Mouse (Mus musculus) gastrocnemius, postnatal 25 days (tissue): ENCODE data around the gene Slc35a2. TPM values are rescaled to one million over a fixed set of nuclear protein-coding genes. Genes with fewer than 3 reads are reported as not detected.
"Not testable (repeated sequence)": the region's sequence is repeated elsewhere in the genome, so short reads cannot be mapped to it uniquely, and the experiment has no call there.

Source experiments
- DNase-seq: peaks from one replicate; pipeline ENCODE4 v3.0.0; 2022
- total RNA-seq, 2 experiments: library from RNA; stranded (reverse); gene quantifications; 1 replicate in 1 of 2; 2 replicates in 1 of 2; pipeline ENCODE4 v1.2.3; 2021

The Slc35a2 gene
- total RNA-seq, 2 experiments from 2014 or later = 7.6 to 8.1 TPM

- DNase-seq = no peak
Measured at GRCm38 (mm10) chrX:7907735-7908134, 23.9 kb downstream of the Slc35a2 start, which contains the start of gene Gm10491. TSS of gene Gm10491 (minus strand) at chrX:7907835.

DNA sequence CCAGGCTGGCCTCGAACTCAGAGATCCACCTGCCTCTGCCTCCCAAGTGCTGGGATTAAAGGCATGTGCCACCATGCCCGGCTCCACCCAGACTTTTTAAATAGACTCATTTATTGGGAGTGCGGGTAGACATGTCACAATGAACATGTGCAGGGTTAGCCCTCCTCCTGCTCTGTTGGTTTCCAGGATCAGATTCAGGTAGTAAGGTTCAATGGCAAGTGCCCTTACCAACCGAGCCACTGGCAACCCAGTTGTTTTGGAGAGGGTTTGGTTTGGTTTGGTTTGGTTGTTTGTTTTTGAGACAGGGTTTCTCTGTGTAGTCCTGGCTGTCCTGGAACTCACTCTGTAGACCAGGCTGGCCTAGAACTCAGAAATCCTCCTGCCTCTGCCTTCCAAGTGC lies 25.4 kb downstream of the Slc35a2 start, which contains the start of gene Gm10490:
Gm10490 (plus strand) TSS at position 301 of the 400 bp plus-strand sequence.
- not testable (repeated sequence) for DNase-seq

DNA sequence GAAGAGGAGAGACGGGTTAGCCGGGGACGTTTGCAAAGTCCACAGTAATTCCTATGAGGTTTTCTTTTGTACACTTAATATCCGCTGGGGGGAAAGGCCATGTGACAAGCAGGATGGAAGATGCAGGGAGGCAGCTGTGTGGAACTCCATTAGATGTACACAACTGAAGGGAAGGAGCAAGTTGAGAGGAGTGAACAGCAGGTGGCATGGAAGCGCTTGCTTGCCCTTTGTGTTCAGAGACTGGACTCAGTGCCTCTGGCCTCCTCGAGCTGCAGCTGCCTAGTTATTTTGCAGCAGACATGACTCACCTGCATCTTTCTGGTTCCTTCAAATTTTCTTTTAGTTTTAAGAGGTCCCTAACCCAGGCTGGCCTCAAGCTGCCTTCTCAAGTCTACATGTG lies 26.6 kb downstream of the Slc35a2 start:
- DNase-seq = no peak

- not testable (repeated sequence) for DNase-seq
Measured at GRCm38 (mm10) chrX:7915669-7916068, 31.8 kb downstream of the Slc35a2 start.

- DNase-seq = not testable (repeated sequence)
Measured at GRCm38 (mm10) chrX:7917960-7918359, 34.1 kb downstream of the Slc35a2 start.

DNA sequence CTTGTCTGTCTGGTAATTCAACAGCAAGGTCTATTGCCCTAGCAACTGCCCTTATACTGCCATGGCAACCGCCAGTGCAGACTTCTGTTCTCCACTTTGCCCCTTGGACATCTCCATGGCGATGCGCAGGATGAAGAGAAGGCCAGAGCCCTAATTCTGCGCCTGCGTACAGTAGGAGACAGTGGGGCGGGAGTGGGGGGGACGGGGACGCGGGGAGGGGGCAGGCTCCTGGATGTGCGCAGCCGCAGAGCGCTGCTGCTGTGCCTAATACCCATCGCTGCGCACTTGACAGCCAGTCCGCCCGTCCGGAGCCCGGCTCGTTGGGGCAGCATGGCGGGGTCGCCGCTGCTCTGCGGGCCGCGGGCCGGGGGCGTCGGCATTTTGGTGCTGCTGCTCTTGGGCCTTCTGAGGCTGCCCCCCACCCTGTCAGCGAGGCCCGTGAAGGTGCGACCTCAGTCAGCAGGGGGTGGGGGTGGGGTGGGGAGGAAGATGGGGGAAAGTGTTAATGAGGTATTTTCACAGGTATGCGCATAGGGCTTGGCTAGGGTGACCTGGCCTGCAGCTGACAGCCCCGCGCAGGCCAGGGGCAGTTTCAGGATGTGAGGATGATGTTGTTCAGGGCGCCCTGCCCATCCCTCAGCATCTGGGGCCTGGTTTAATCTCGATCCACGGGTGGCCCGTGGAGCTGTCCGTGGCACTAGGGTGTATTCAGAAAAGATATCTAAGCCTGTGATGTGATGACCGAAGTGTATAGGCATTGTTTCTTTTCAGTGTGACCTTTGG lies 36.0 kb downstream of the Slc35a2 start, which contains the start of gene Pcsk1n:
Pcsk1n (plus strand) TSS at position 222 of the 783 bp plus-strand sequence.
- DNase-seq = no peak

- DNase-seq = no peak
Measured at GRCm38 (mm10) chrX:7922032-7922431, 38.2 kb downstream of the Slc35a2 start.

- DNase-seq = no peak
Measured at GRCm38 (mm10) chrX:7926266-7926665, 42.4 kb downstream of the Slc35a2 start.

DNA sequence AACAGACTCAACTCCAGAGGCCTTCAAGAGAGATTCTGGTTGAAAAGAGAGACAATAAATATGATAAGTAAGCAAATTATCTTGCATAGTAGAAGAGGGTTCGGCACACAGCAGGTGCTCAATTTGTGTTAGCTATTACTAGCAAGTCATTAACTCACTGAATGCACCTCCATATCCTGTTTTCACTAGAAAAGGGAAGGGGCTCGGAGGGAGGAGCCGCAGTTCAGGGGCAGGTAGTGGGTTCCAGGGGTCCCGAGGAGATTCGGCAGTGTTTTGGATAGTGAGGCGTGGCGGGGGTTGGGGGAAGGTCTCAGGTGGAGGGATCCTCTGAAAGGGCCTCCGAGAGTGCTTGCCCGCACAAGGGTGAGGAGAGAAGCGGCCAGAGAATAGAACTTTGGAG lies 43.3 kb downstream of the Slc35a2 start:
- no peak for DNase-seq

DNA sequence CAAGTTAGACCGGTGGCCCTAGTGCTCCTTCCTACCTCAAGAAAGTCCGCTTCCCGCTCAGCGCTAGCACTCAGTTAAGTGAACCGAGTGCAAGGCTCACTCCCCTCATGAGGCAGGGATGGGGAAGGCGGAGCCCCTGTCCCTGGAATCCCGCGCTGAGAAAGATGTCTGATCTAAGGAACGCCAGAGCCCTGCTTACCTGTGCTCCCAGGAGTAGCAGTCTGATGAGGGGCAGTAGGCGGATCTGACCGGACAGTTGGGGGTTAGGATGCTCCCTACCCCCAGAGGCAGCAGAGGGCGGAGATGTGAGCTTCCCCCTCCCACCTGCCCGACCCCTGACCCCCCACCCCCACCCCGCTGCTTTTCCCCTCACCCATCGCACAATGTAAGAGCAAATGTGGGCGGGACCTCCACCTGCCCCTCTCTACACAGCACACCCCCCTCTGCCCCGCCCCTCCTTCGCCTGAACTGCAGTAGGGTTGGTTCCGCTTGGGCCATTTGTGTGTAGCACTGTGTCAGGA lies 44.5 kb downstream of the Slc35a2 start, which contains the start of gene Eras:
Eras (minus strand) TSS at position 338 of the 521 bp plus-strand sequence.
- DNase-seq = no peak

GRCm38 (mm10) chrX:7936874-7937273 lies 53.0 kb downstream of the Slc35a2 start:
- no peak for DNase-seq

DNA sequence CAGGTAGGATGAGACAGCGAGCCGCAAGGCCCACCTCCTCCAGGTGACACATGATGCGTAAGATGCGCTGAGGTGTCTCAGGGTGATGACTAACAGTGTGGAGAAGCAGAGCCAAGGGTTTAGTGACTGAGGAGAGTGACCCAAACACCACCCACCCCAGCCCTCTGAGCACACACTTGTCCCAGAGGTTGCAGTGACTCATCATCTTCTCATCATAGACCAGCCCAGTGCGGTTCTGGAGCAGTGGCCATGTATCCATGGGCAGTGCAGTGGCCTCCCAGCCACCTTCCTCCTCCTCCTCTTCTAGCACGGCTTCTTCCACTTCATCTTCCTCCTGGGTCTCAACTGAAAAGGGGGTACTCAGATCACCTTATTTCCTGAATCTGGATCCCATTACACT lies 53.8 kb downstream of the Slc35a2 start:
- DNase-seq = no peak

Other genes with a start within 250 kb of the Slc35a2 start
- 1 to 10 TPM; 1.0 to 1.6 TPM for gene Syp, start 245.6 kb upstream of the Slc35a2 start, total RNA-seq
- gene Prickle3, start 226.8 kb upstream of the Slc35a2 start, total RNA-seq = 10 to 100 TPM; 15.4 to 16.4 TPM
- 10 to 100 TPM; 25.4 to 27.2 TPM for gene Plp2, start 212.6 kb upstream of the Slc35a2 start, total RNA-seq
- gene Magix, start 202.8 kb upstream of the Slc35a2 start, total RNA-seq = 10 to 100 TPM; 16.5 to 21.5 TPM
- gene Gpkow, start 186.9 kb upstream of the Slc35a2 start, total RNA-seq = 10 to 100 TPM; 11.3 to 14.6 TPM
- 10 to 100 TPM; 21.8 to 27.6 TPM for gene Wdr45, start 169.7 kb upstream of the Slc35a2 start, total RNA-seq
- gene Gm45208, start 161.8 kb upstream of the Slc35a2 start, total RNA-seq = not detected
- gene Praf2, start 155.6 kb upstream of the Slc35a2 start, total RNA-seq = 1 to 10 TPM; 4.7 to 7.3 TPM
- gene Ccdc120, start 133.1 kb upstream of the Slc35a2 start, total RNA-seq = under 1 TPM; 0.16 to 0.56 TPM
- 1 to 10 TPM; 6.1 to 8.2 TPM for gene Tfe3, start 121.5 kb upstream of the Slc35a2 start, total RNA-seq
- 10 to 100 TPM; 17.5 to 21.2 TPM for gene Gripap1, start 94.3 kb upstream of the Slc35a2 start, total RNA-seq
- gene Kcnd1, start 61.7 kb upstream of the Slc35a2 start, total RNA-seq = under 1 TPM; 0.18 to 0.43 TPM
- gene Otud5, start 42.7 kb upstream of the Slc35a2 start, total RNA-seq = 10 to 100 TPM; 14.8 to 18.2 TPM
- gene Pim2, start 5.8 kb upstream of the Slc35a2 start, total RNA-seq = 1 to 10 TPM; 1.5 TPM
- 10 to 100 TPM; 19.5 to 23.1 TPM for gene Pqbp1, start 15.2 kb downstream of the Slc35a2 start, total RNA-seq
- 10 to 100 TPM; 37.8 to 38.5 TPM for gene Timm17b, start 15.3 kb downstream of the Slc35a2 start, total RNA-seq
- not detected for gene Gm10491, start 23.8 kb downstream of the Slc35a2 start, total RNA-seq
- gene Gm10490, start 25.5 kb downstream of the Slc35a2 start, total RNA-seq = not detected
- not detected for gene Pcsk1n, start 35.8 kb downstream of the Slc35a2 start, total RNA-seq
- gene Eras, start 44.6 kb downstream of the Slc35a2 start, total RNA-seq = not detected
- 1 to 10 TPM; 3.9 to 5.0 TPM for gene Hdac6, start 63.9 kb downstream of the Slc35a2 start, total RNA-seq
- not detected for gene Gata1, start 94.0 kb downstream of the Slc35a2 start, total RNA-seq
- gene Glod5, start 134.5 kb downstream of the Slc35a2 start, total RNA-seq = not detected
- gene Suv39h1, start 190.7 kb downstream of the Slc35a2 start, total RNA-seq = 1 to 10 TPM; 3.0 to 3.6 TPM
- under 1 TPM; 0.46 to 0.54 TPM for gene Was, start 206.5 kb downstream of the Slc35a2 start, total RNA-seq
- gene Wdr13, start 248.9 kb downstream of the Slc35a2 start, total RNA-seq = 10 to 100 TPM; 11.8 to 16.3 TPM